Mouse (Mus musculus): Measurements from ENCODE around the gene Aak1.
"Not testable (repeated sequence)": the region's sequence is repeated elsewhere in the genome, so short reads cannot be mapped to it uniquely, and the experiment has no call there.

Aak1 gene

GRCm38 (mm10) chr6:87026980-87027379 is 177.7 kb downstream of the Aak1 start:
- no peak for DNase-seq (ENCODE audit: low spot score)

GRCm38 (mm10) chr6:87028881-87029280 is 179.6 kb downstream of the Aak1 start:
- peak; percentile 19 for DNase-seq (ENCODE audit: low spot score)

GRCm38 (mm10) chr6:87031310-87031709 is 182.0 kb downstream of the Aak1 start:
- DNase-seq (ENCODE audit: low spot score), result not testable (repeated sequence)

- no peak for DNase-seq (ENCODE audit: low spot score)
These were observed 183.1 kb downstream of the Aak1 start for GRCm38 (mm10) chr6:87032401-87032800.

GRCm38 (mm10) chr6:87034395-87034794 is 185.1 kb downstream of the Aak1 start:
- DNase-seq (ENCODE audit: low spot score), result no peak

- peak; percentile 26 for DNase-seq (ENCODE audit: low spot score)
These were observed 188.7 kb downstream of the Aak1 start for GRCm38 (mm10) chr6:87037826-87038620.

- no peak for DNase-seq (ENCODE audit: low spot score)
These were observed 189.8 kb downstream of the Aak1 start for GRCm38 (mm10) chr6:87039161-87039560.

- DNase-seq (ENCODE audit: low spot score), result peak; percentile 17
These were observed 191.7 kb downstream of the Aak1 start for GRCm38 (mm10) chr6:87040971-87041370.

- no peak for DNase-seq (ENCODE audit: low spot score)
These were observed 192.1 kb downstream of the Aak1 start for GRCm38 (mm10) chr6:87041431-87041830.

- no peak for DNase-seq (ENCODE audit: low spot score)
These were observed 192.7 kb downstream of the Aak1 start for GRCm38 (mm10) chr6:87042004-87042336.

- peak; percentile 96 for DNase-seq (ENCODE audit: low spot score)
These were observed 193.2 kb downstream of the Aak1 start, which contains the start of gene Gfpt1 for GRCm38 (mm10) chr6:87042337-87043130. TSS of gene Gfpt1 (plus strand) at chr6:87042846.

- DNase-seq (ENCODE audit: low spot score), result peak; percentile 13
These were observed 193.8 kb downstream of the Aak1 start for GRCm38 (mm10) chr6:87043131-87043516.

GRCm38 (mm10) chr6:87044895-87045294 is 195.6 kb downstream of the Aak1 start:
- no peak for DNase-seq (ENCODE audit: low spot score)

- DNase-seq (ENCODE audit: low spot score), result no peak
These were observed 196.2 kb downstream of the Aak1 start for GRCm38 (mm10) chr6:87045507-87045906.

- DNase-seq (ENCODE audit: low spot score), result not testable (repeated sequence)
These were observed 199.4 kb downstream of the Aak1 start for GRCm38 (mm10) chr6:87048712-87049111.

- DNase-seq (ENCODE audit: low spot score), result no peak
These were observed 202.6 kb downstream of the Aak1 start for GRCm38 (mm10) chr6:87051886-87052425.
